Mouse (Mus musculus) kidney, embryonic 15.5 days (tissue): ENCODE data around the gene Tulp4. TPM values are rescaled to one million over a fixed set of nuclear protein-coding genes. Genes with fewer than 3 reads are reported as not detected.

Experiments
- ATAC-seq: fragments of 200-750 bp; cut with Nextera tagmentation; replicated peaks from 2 replicates; pipeline ENCODE4 v1.8.0; 2017; ENCODE audit warnings: moderate TSS enrichment; ENCODE audit not compliant: low FRiP score
- H3K27ac ChIP-seq: fragments of 300-500 bp; sonication (generic); 2 replicates; pipeline ENCODE4 v1.5.1; 2015; ENCODE audit warnings: mild to moderate bottlenecking, inconsistent platforms
- H3K27me3 ChIP-seq: fragments of 300-500 bp; sonication (generic); 2 replicates; pipeline ENCODE4 v1.6.1; 2015; ENCODE audit warnings: inconsistent platforms
- H3K36me3 ChIP-seq: fragments of 300-500 bp; sonication (generic); 2 replicates; pipeline ENCODE4 v1.6.1; 2015; ENCODE audit warnings: inconsistent platforms
- H3K4me1 ChIP-seq: fragments of 300-500 bp; sonication (generic); 2 replicates; pipeline ENCODE4 v1.6.1; 2015; ENCODE audit warnings: inconsistent platforms
- H3K4me2 ChIP-seq: fragments of 300-500 bp; sonication (generic); 2 replicates; pipeline ENCODE4 v1.6.1; 2015; ENCODE audit warnings: moderate library complexity, mild to moderate bottlenecking, inconsistent platforms
- H3K4me3 ChIP-seq: fragments of 300-500 bp; sonication (generic); replicated peaks from 2 replicates; pipeline ENCODE4 v1.5.1; 2015; ENCODE audit warnings: mild to moderate bottlenecking, inconsistent platforms
- H3K9ac ChIP-seq: fragments of 300-500 bp; sonication (generic); 2 replicates; pipeline ENCODE4 v1.6.1; 2015; ENCODE audit warnings: mild to moderate bottlenecking, inconsistent platforms
- H3K9me3 ChIP-seq: fragments of 300-500 bp; sonication (generic); replicated peaks from 2 replicates; pipeline ENCODE4 v1.6.1; 2016; ENCODE audit warnings: inconsistent platforms
- WGBS: fragments of 180-500 bp; shearing (Covaris S2); methylation state at CpG from one replicate; pipeline ENCODE4 v1.1.7; 2015; ENCODE audit warnings: mixed read lengths; 5-methylcytosine and 5-hydroxymethylcytosine counted together
- polyA plus RNA-seq: library from polyadenylated mRNA; unstranded; fragments of >200 nt; fragmentation: Nextera tagmentation; extraction: Ambion mirVana; gene quantifications from 2 replicates; pipeline ENCODE4 v1.2.1, GENCODE M21; 2015

Tulp4 gene
- polyA plus RNA-seq, 1 experiment from 2014 or later: 75.0 TPM

- Histone ChIP-seq H3K36me3 (peaks cover 10% of the 10 kb centered on the region; the same call in 1 of the 2 replicates), H3K4me3 (no peak overlapping the region), H3K4me1 (peaks cover 14% of the 10 kb centered on the region; the same call in 1 of the 2 replicates), H3K27me3 (no peaks in the 10 kb centered on the region), H3K9ac (no peak overlapping the region), H3K4me2 (no peak overlapping the region), H3K27ac (peak overlapping the region; percentile 37), H3K9me3 (no peaks in the 10 kb centered on the region)
- WGBS: 54% methylated on average over 7 of the region's 7 CpGs
- ATAC-seq: no peak
Observed at GRCm38 (mm10) chr17:6172440-6172839, 66.2 kb downstream of the Tulp4 start.

- Histone ChIP-seq H3K4me2 (no peak overlapping the region), H3K27me3 (no peaks in the 10 kb centered on the region), H3K9ac (no peak overlapping the region), H3K4me1 (peaks cover 14% of the 10 kb centered on the region; the same call in 1 of the 2 replicates), H3K27ac (peak overlapping the region; percentile 37), H3K4me3 (no peak overlapping the region), H3K9me3 (no peaks in the 10 kb centered on the region), H3K36me3 (peaks cover 17% of the 10 kb centered on the region; the same call in 1 of the 2 replicates)
- ATAC-seq: peak; percentile 60; the same call in 1 of the 2 replicates
- 64% methylated on average over 5 of the region's 5 CpGs for whole genome bisulfite sequencing
Observed at GRCm38 (mm10) chr17:6172926-6173690, 66.9 kb downstream of the Tulp4 start.

GRCm38 (mm10) chr17:6174574-6174973 is 68.3 kb downstream of the Tulp4 start:
- peaks cover 17% of the 10 kb centered on the region; the same call in 1 of the 2 replicates for H3K4me1 ChIP-seq
- H3K9ac ChIP-seq: no peak overlapping the region
- no peak for ATAC-seq
- 57% methylated on average over 1 of the region's 1 CpGs for WGBS
- H3K27me3 ChIP-seq: no peaks in the 10 kb centered on the region
- H3K9me3 ChIP-seq: no peaks in the 10 kb centered on the region
- H3K4me2 ChIP-seq: no peak overlapping the region
- H3K27ac ChIP-seq: no peak overlapping the region
- H3K4me3 ChIP-seq: no peak overlapping the region
- peaks cover 19% of the 10 kb centered on the region; the same call in 1 of the 2 replicates for H3K36me3 ChIP-seq

- Histone ChIP-seq H3K9ac (no peak overlapping the region), H3K27ac (no peak overlapping the region), H3K27me3 (no peaks in the 10 kb centered on the region), H3K4me1 (0 out of 2 replicates have a peak, but pooled peaks cover 5% of the 10 kb centered on the region), H3K36me3 (peaks cover 19% of the 10 kb centered on the region; the same call in 1 of the 2 replicates), H3K4me3 (no peak overlapping the region), H3K9me3 (no peaks in the 10 kb centered on the region), H3K4me2 (no peak overlapping the region)
- no peak for ATAC-seq
- WGBS: 77% methylated on average over 6 of the region's 6 CpGs
Observed at GRCm38 (mm10) chr17:6178564-6179267, 72.5 kb downstream of the Tulp4 start.

- Histone ChIP-seq H3K4me3 (no peak overlapping the region), H3K9me3 (no peaks in the 10 kb centered on the region), H3K27ac (no peak overlapping the region), H3K36me3 (peaks cover 19% of the 10 kb centered on the region; the same call in 1 of the 2 replicates), H3K4me2 (no peak overlapping the region), H3K27me3 (no peaks in the 10 kb centered on the region), H3K4me1 (0 out of 2 replicates have a peak, but pooled peaks cover 3% of the 10 kb centered on the region), H3K9ac (no peak overlapping the region)
- no peak for ATAC-seq
- 67% methylated on average over 4 of the region's 4 CpGs for WGBS
Observed at GRCm38 (mm10) chr17:6179389-6179788, 73.2 kb downstream of the Tulp4 start.

- Histone ChIP-seq H3K27me3 (no peaks in the 10 kb centered on the region), H3K4me2 (no peak overlapping the region), H3K27ac (no peak overlapping the region), H3K4me1 (0 out of 2 replicates have a peak, but pooled peaks cover 3% of the 10 kb centered on the region), H3K9ac (no peak overlapping the region), H3K4me3 (no peak overlapping the region), H3K9me3 (no peaks in the 10 kb centered on the region), H3K36me3 (peaks cover 24% of the 10 kb centered on the region)
- WGBS: 45% methylated on average over 3 of the region's 3 CpGs
- no peak for ATAC-seq
Observed at GRCm38 (mm10) chr17:6180421-6180820, 74.2 kb downstream of the Tulp4 start.

GRCm38 (mm10) chr17:6182715-6183114 is 76.5 kb downstream of the Tulp4 start:
- H3K4me3 ChIP-seq: no peak overlapping the region
- H3K9ac ChIP-seq: no peak overlapping the region
- H3K36me3 ChIP-seq: peaks cover 31% of the 10 kb centered on the region
- WGBS: 74% methylated on average over 4 of the region's 4 CpGs
- no peaks in the 10 kb centered on the region for H3K9me3 ChIP-seq
- no peaks in the 10 kb centered on the region for H3K27me3 ChIP-seq
- 0 out of 2 replicates have a peak, but pooled peaks cover 3% of the 10 kb centered on the region for H3K4me1 ChIP-seq
- no peak overlapping the region for H3K4me2 ChIP-seq
- H3K27ac ChIP-seq: no peak overlapping the region
- no peak for ATAC-seq

GRCm38 (mm10) chr17:6186651-6187050 is 80.4 kb downstream of the Tulp4 start:
- Histone ChIP-seq H3K9me3 (no peaks in the 10 kb centered on the region), H3K4me3 (no peak overlapping the region), H3K36me3 (peaks cover 31% of the 10 kb centered on the region), H3K9ac (no peak overlapping the region), H3K27ac (no peak overlapping the region), H3K4me1 (no peaks in the 10 kb centered on the region), H3K27me3 (no peaks in the 10 kb centered on the region), H3K4me2 (no peak overlapping the region)
- no peak for ATAC-seq
- 90% methylated on average over 4 of the region's 4 CpGs for WGBS

- no peak overlapping the region for H3K4me2 ChIP-seq
- no peak overlapping the region for H3K4me3 ChIP-seq
- H3K4me1 ChIP-seq: no peaks in the 10 kb centered on the region
- peaks cover 35% of the 10 kb centered on the region for H3K36me3 ChIP-seq
- WGBS: 94% methylated on average over 8 of the region's 8 CpGs
- no peak overlapping the region for H3K9ac ChIP-seq
- no peak for ATAC-seq
- H3K27ac ChIP-seq: no peak overlapping the region
- no peaks in the 10 kb centered on the region for H3K9me3 ChIP-seq
- no peaks in the 10 kb centered on the region for H3K27me3 ChIP-seq
Observed at GRCm38 (mm10) chr17:6187183-6187582, 80.9 kb downstream of the Tulp4 start.

- H3K36me3 ChIP-seq: peaks cover 39% of the 10 kb centered on the region
- H3K4me3 ChIP-seq: no peak overlapping the region
- H3K9ac ChIP-seq: no peak overlapping the region
- H3K9me3 ChIP-seq: no peaks in the 10 kb centered on the region
- WGBS: 77% methylated on average over 5 of the region's 5 CpGs
- no peak for ATAC-seq
- H3K4me1 ChIP-seq: no peaks in the 10 kb centered on the region
- H3K27ac ChIP-seq: no peak overlapping the region
- no peak overlapping the region for H3K4me2 ChIP-seq
- H3K27me3 ChIP-seq: no peaks in the 10 kb centered on the region
Observed at GRCm38 (mm10) chr17:6189207-6189606, 83.0 kb downstream of the Tulp4 start.

- ATAC-seq: no peak
- 72% methylated on average over 6 of the region's 6 CpGs for WGBS
- Histone ChIP-seq H3K9me3 (no peaks in the 10 kb centered on the region), H3K27me3 (no peaks in the 10 kb centered on the region), H3K4me3 (no peak overlapping the region), H3K4me2 (no peak overlapping the region), H3K9ac (no peak overlapping the region), H3K27ac (no peak overlapping the region), H3K36me3 (peaks cover 22% of the 10 kb centered on the region), H3K4me1 (no peaks in the 10 kb centered on the region)
Observed at GRCm38 (mm10) chr17:6192275-6192674, 86.0 kb downstream of the Tulp4 start.

GRCm38 (mm10) chr17:6195390-6195789 is 89.2 kb downstream of the Tulp4 start:
- no peak overlapping the region for H3K9ac ChIP-seq
- H3K36me3 ChIP-seq: peaks cover 20% of the 10 kb centered on the region
- no peak for ATAC-seq
- no peaks in the 10 kb centered on the region for H3K27me3 ChIP-seq
- WGBS: 92% methylated on average over 1 of the region's 1 CpGs
- no peak overlapping the region for H3K4me2 ChIP-seq
- H3K4me1 ChIP-seq: no peaks in the 10 kb centered on the region
- no peak overlapping the region for H3K4me3 ChIP-seq
- H3K27ac ChIP-seq: no peak overlapping the region
- no peaks in the 10 kb centered on the region for H3K9me3 ChIP-seq
